Mouse (Mus musculus) ES-E14 (cell line): ENCODE data around the gene Rnd1.

Experiments
- HCFC1 ChIP-seq: IDR thresholded peaks from 2 replicates; pipeline ENCODE4 v1.6.1; 2012; ENCODE audit warnings: low read length, inconsistent platforms, borderline replicate concordance; ENCODE audit not compliant: insufficient read depth
- ZC3H11A ChIP-seq: IDR thresholded peaks from 2 replicates; pipeline ENCODE4 v1.6.1; 2012; ENCODE audit warnings: low read depth, mild to moderate bottlenecking, inconsistent platforms, low read length, borderline replicate concordance

GRCm38 (mm10) chr15:98636517-98636916, 40.7 kb downstream of the Rnd1 start:
- TF ChIP-seq HCFC1: no peak
- TF ChIP-seq ZC3H11A: no peak
